ENCODE assay signal across 29 mouse cellular contexts in the genomic region with DNA sequence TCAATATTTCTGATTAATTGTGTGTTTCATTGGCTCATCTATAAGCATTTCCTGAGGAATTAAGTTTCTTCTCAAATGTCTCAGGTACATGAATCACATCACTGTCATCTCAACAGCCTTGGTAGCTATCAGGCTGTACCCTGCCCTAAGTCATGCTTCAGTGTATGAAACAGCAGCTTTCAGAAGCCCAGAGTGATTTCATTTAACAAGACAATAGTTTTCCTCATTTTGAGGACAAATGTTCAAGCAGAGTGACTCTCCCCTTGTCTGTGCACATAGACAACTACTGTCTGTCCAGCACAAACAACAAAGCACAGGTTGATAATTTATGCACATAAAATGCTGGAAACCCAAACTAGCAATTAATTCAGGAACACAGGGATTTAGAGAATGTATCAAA.
"Had no signal": no experiment of that assay in that cellular context is flagged by ENCODE, and none has a peak within 500 bp of the region (broad histone marks: within the 10 kb centered on the region; RNA-seq: fewer than 3 reads in every experiment).

No protein-coding gene starts in this region.

- H3K27me3 ChIP-seq: embryonic facial prominence, embryonic 12.5 days; embryonic facial prominence, embryonic 13.5 days; embryonic facial prominence, embryonic 15.5 days; forebrain, embryonic 12.5 days; forebrain, embryonic 13.5 days had no signal

- DNase-seq: cerebellum, adult 8-10 months; cerebellum, adult 9-10 months; cerebellum, adult 9-11 months; cerebellum, postnatal 10 days; cerebellum, postnatal 14 days; cerebellum, postnatal 25 days; cerebellum, postnatal 36 days; embryo, embryonic 11 days; forebrain, postnatal 0 days; gastrocnemius, adult 2 months; gastrocnemius, postnatal 10 days; gastrocnemius, postnatal 14 days; gastrocnemius, postnatal 25 days; gastrocnemius, postnatal 36 days; heart, adult 11 months; heart, adult 18-20 months; heart, adult 2 months had no signal

- H3K4me2 ChIP-seq: embryonic facial prominence, embryonic 12.5 days; embryonic facial prominence, embryonic 13.5 days; embryonic facial prominence, embryonic 15.5 days; forebrain, embryonic 12.5 days; forebrain, embryonic 13.5 days; heart, embryonic 11.5 days had no signal

- H3K4me3 ChIP-seq: embryonic facial prominence, embryonic 10.5 days; embryonic facial prominence, embryonic 12.5 days; embryonic facial prominence, embryonic 13.5 days; embryonic facial prominence, embryonic 15.5 days; erythroblast, embryonic 14.5 days; forebrain, embryonic 10.5 days; forebrain, embryonic 12.5 days; forebrain, embryonic 13.5 days; gastrocnemius, adult 2 months; heart, adult 2 months; heart, embryonic 10.5 days had no signal

- H3K27ac ChIP-seq: embryonic facial prominence, embryonic 10.5 days; embryonic facial prominence, embryonic 12.5 days; embryonic facial prominence, embryonic 13.5 days; embryonic facial prominence, embryonic 15.5 days; forebrain, embryonic 10.5 days; forebrain, embryonic 12.5 days; forebrain, embryonic 13.5 days; gastrocnemius, adult 2 months; heart, adult 2 months; heart, embryonic 10.5 days had no signal

- H3K9ac ChIP-seq: embryonic facial prominence, embryonic 12.5 days; embryonic facial prominence, embryonic 13.5 days; embryonic facial prominence, embryonic 15.5 days; forebrain, embryonic 12.5 days; forebrain, embryonic 13.5 days; forebrain, postnatal 0 days had no signal

- ATAC-seq: forebrain, embryonic 14.5 days; forebrain, embryonic 16.5 days; forebrain, postnatal 0 days had no signal

- H3K9me3 ChIP-seq: embryonic facial prominence, embryonic 15.5 days had no signal

- H3K4me1 ChIP-seq: embryonic facial prominence, embryonic 10.5 days; embryonic facial prominence, embryonic 12.5 days; embryonic facial prominence, embryonic 13.5 days; embryonic facial prominence, embryonic 15.5 days; forebrain, embryonic 10.5 days; forebrain, embryonic 12.5 days; forebrain, embryonic 13.5 days; heart, embryonic 10.5 days had no signal

- H3K36me3 ChIP-seq: embryonic facial prominence, embryonic 12.5 days; embryonic facial prominence, embryonic 13.5 days; embryonic facial prominence, embryonic 15.5 days; forebrain, embryonic 10.5 days; forebrain, embryonic 12.5 days; heart, embryonic 10.5 days had no signal
